Mouse (Mus musculus) liver, adult 2 months (tissue): ENCODE results near the gene Myl6b.

Source experiments
- CTCF ChIP-seq: fragments of 200-500 bp; IDR thresholded peaks from 2 replicates; pipeline ENCODE4 v1.5.1; 2011; ENCODE audit warnings: low read depth, low read length, control low read depth
- POLR2A ChIP-seq: fragments of 200-500 bp; IDR thresholded peaks from 2 replicates; pipeline ENCODE4 v1.6.1; 2011; ENCODE audit warnings: low read length, control low read depth; ENCODE audit not compliant: insufficient read depth; ENCODE audit errors: extremely low read depth

- TF ChIP-seq CTCF (no peak), POLR2A (no peak)
Observed at GRCm38 (mm10) chr10:128546361-128546760, 47.9 kb upstream of the Myl6b start.
